Mouse (Mus musculus) heart, embryonic 16.5 days (tissue): ENCODE measurements around the gene Zkscan2. TPM values are rescaled to one million over a fixed set of nuclear protein-coding genes. Genes with fewer than 3 reads are reported as not detected.

Source experiments
- polyA plus RNA-seq: library from polyadenylated mRNA; unstranded; fragments of >200 nt; fragmentation: Nextera tagmentation; extraction: Ambion mirVana; gene quantifications from 2 replicates; pipeline ENCODE4 v1.2.1, GENCODE M21; 2015

Zkscan2 gene
- polyA plus RNA-seq, 1 experiment from 2014 or later: 0.72 TPM

Other genes with a start within 250 kb of the Zkscan2 start
- gene Lcmt1, start 130.7 kb downstream of the Zkscan2 start, polyA plus RNA-seq: 38.5 and 39.8 TPM in 2 replicates
- gene Arhgap17, start 130.5 kb downstream of the Zkscan2 start, polyA plus RNA-seq: 14.3 and 15.1 TPM in 2 replicates
- gene Aqp8, start 38.2 kb downstream of the Zkscan2 start, polyA plus RNA-seq: 0.83 and 1.00 TPM in 2 replicates